23 mouse cellular contexts compared by ENCODE assay signal in the genomic region with DNA sequence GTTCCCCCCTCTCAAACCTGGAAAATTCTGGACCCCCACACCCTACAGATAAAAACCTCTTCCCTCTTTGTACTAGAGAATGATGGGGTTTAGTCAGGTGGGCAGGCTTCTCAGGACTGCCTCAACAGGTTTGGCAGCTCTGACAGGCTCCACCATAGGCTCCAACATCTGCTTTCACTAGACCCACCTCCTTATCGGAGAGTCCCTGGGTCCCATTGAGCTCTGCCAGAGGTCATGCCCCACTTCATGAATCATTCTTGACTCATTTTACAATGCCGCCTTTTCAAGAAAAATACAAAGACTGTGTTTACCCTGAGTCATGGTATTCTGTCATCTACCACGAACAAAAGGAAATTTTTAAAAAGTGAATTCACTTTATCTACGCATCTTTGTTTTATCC. TPM values are rescaled to one million over a fixed set of nuclear protein-coding genes. Genes with fewer than 3 reads are reported as not detected.
DNase-seq lines count a peak whose midpoint lies in the region; ATAC-seq lines count a peak whose summit lies in the region.
"Had no signal": no experiment of that assay in that cellular context is flagged by ENCODE, and none has a peak within 500 bp of the region (broad histone marks: within the 10 kb centered on the region; RNA-seq: fewer than 3 reads in every experiment).

No protein-coding gene starts in this region.

- peak; percentile 9 to 12 for DNase-seq in urinary bladder, postnatal 36 days (ENCODE audit: low spot score in 2 of 2)
- DNase-seq in urinary bladder, adult 2 months (ENCODE audit: low spot score), result no peak
- DNase-seq: adrenal gland, postnatal 14 days; cerebellum, adult 18-20 months; cerebellum, adult 9-11 months; cerebellum, postnatal 36 days; heart, adult 11 months; heart, postnatal 36 days had no signal

- no peaks in the 10 kb centered on the region for H3K36me3 ChIP-seq in intestine, embryonic 15.5 days
- H3K36me3 ChIP-seq in intestine, embryonic 16.5 days (ENCODE audit: control insufficient read depth, insufficient read depth, low read length), result no peaks in the 10 kb centered on the region
- H3K36me3 ChIP-seq in stomach, embryonic 15.5 days, result no peaks in the 10 kb centered on the region
- no peaks in the 10 kb centered on the region for H3K36me3 ChIP-seq in forebrain, embryonic 12.5 days (replicated peaks)
- H3K36me3 ChIP-seq: embryonic facial prominence, embryonic 10.5 days; heart, embryonic 13.5 days; hindbrain, embryonic 15.5 days had no signal

- H3K27me3 ChIP-seq in intestine, embryonic 15.5 days (replicated peaks), result no peaks in the 10 kb centered on the region
- no peaks in the 10 kb centered on the region for H3K27me3 ChIP-seq in intestine, embryonic 16.5 days (replicated peaks; ENCODE audit: control insufficient read depth, insufficient read depth, low read length)
- H3K27me3 ChIP-seq in stomach, embryonic 15.5 days (replicated peaks), result no peaks in the 10 kb centered on the region
- H3K27me3 ChIP-seq in forebrain, embryonic 12.5 days, result no peaks in the 10 kb centered on the region
- H3K27me3 ChIP-seq: heart, embryonic 13.5 days; hindbrain, embryonic 15.5 days had no signal

- H3K4me2 ChIP-seq in intestine, embryonic 15.5 days (replicated peaks), result no peak overlapping the region
- no peak overlapping the region for H3K4me2 ChIP-seq in intestine, embryonic 16.5 days (ENCODE audit: low read depth, low read length)
- H3K4me2 ChIP-seq in stomach, embryonic 15.5 days, result no peak overlapping the region
- H3K4me2 ChIP-seq in forebrain, embryonic 12.5 days, result no peak overlapping the region
- H3K4me2 ChIP-seq: heart, embryonic 13.5 days; hindbrain, embryonic 15.5 days had no signal

- no peaks in the 10 kb centered on the region for H3K9me3 ChIP-seq in intestine, embryonic 15.5 days
- no peaks in the 10 kb centered on the region for H3K9me3 ChIP-seq in intestine, embryonic 16.5 days (ENCODE audit: control insufficient read depth, low read length)
- H3K9me3 ChIP-seq in stomach, embryonic 15.5 days, result no peaks in the 10 kb centered on the region
- H3K9me3 ChIP-seq in forebrain, embryonic 12.5 days, result no peaks in the 10 kb centered on the region
- H3K9me3 ChIP-seq: embryonic facial prominence, embryonic 10.5 days; heart, embryonic 13.5 days; hindbrain, embryonic 15.5 days had no signal

- peak; percentile 45; the same call in 1 of the 2 replicates for ATAC-seq in intestine, embryonic 15.5 days
- no peak for ATAC-seq in intestine, embryonic 16.5 days
- peak; percentile 73; the same call in 1 of the 2 replicates for ATAC-seq in stomach, embryonic 15.5 days (ENCODE audit: insufficient read depth, low FRiP score, low read depth)
- no peak for ATAC-seq in megakaryocyte-erythroid progenitor cell, adult 5-6 weeks (replicated peaks; ENCODE audit: low FRiP score, low TSS enrichment, poor library complexity, severe bottlenecking)
- no peak for ATAC-seq in forebrain, embryonic 12.5 days (ENCODE audit: low FRiP score)
- ATAC-seq: forebrain, embryonic 14.5 days had no signal

- H3K27ac ChIP-seq in intestine, embryonic 15.5 days, result no peak overlapping the region
- H3K27ac ChIP-seq in intestine, embryonic 16.5 days (ENCODE audit: low read length), result no peak overlapping the region
- no peak overlapping the region for H3K27ac ChIP-seq in stomach, embryonic 15.5 days
- H3K27ac ChIP-seq in forebrain, embryonic 12.5 days, result no peak overlapping the region
- H3K27ac ChIP-seq: embryonic facial prominence, embryonic 10.5 days; gastrocnemius, adult 2 months; heart, embryonic 13.5 days; hindbrain, embryonic 15.5 days had no signal

- H3K4me3 ChIP-seq in intestine, embryonic 15.5 days (replicated peaks), result no peak overlapping the region
- no peak overlapping the region for H3K4me3 ChIP-seq in intestine, embryonic 16.5 days (ENCODE audit: low read length)
- no peak overlapping the region for H3K4me3 ChIP-seq in stomach, embryonic 15.5 days (replicated peaks)
- H3K4me3 ChIP-seq in forebrain, embryonic 12.5 days (replicated peaks), result no peak overlapping the region
- H3K4me3 ChIP-seq: embryonic facial prominence, embryonic 10.5 days; gastrocnemius, adult 2 months; heart, embryonic 13.5 days; hindbrain, embryonic 15.5 days had no signal

- H3K4me1 ChIP-seq in intestine, embryonic 15.5 days (replicated peaks), result no peaks in the 10 kb centered on the region
- no peaks in the 10 kb centered on the region for H3K4me1 ChIP-seq in intestine, embryonic 16.5 days (ENCODE audit: control insufficient read depth, insufficient read depth, low read length)
- H3K4me1 ChIP-seq in stomach, embryonic 15.5 days, result no peaks in the 10 kb centered on the region
- no peaks in the 10 kb centered on the region for H3K4me1 ChIP-seq in forebrain, embryonic 12.5 days
- H3K4me1 ChIP-seq: embryonic facial prominence, embryonic 10.5 days; heart, embryonic 13.5 days; hindbrain, embryonic 15.5 days had no signal

- WGBS in intestine, embryonic 15.5 days, result 62% methylated on average over 4 of the region's 4 CpGs
- 62% methylated on average over 4 of the region's 4 CpGs for WGBS in intestine, embryonic 16.5 days
- 52% methylated on average over 4 of the region's 4 CpGs for WGBS in stomach, embryonic 15.5 days
- WGBS in forebrain, embryonic 12.5 days, result 78% methylated on average over 4 of the region's 4 CpGs

- no peak overlapping the region for H3K9ac ChIP-seq in intestine, embryonic 15.5 days
- no peak overlapping the region for H3K9ac ChIP-seq in intestine, embryonic 16.5 days (ENCODE audit: low read depth, low read length)
- H3K9ac ChIP-seq in stomach, embryonic 15.5 days, result no peak overlapping the region
- no peak overlapping the region for H3K9ac ChIP-seq in forebrain, embryonic 12.5 days
- H3K9ac ChIP-seq: heart, embryonic 13.5 days; hindbrain, embryonic 15.5 days had no signal

RNA-seq across cellular contexts. Expression of a gene that starts 3.2 kb away (rescaled TPM):
- polyA plus RNA-seq in intestine, embryonic 15.5 days (2015; fragmentation: Nextera tagmentation; extraction: Ambion mirVana), result not detected in 2 replicates
- not detected in 2 replicates for polyA plus RNA-seq in intestine, embryonic 16.5 days (2015; fragmentation: Nextera tagmentation; extraction: Ambion mirVana)
- not detected in 2 replicates for polyA plus RNA-seq in urinary bladder, adult 2 months (2012; rRNA removed)
- polyA plus RNA-seq in stomach, embryonic 15.5 days (2015; fragmentation: Nextera tagmentation; extraction: Ambion mirVana), result not detected in 2 replicates
- total RNA-seq in megakaryocyte-erythroid progenitor cell, adult 5-6 weeks (2014; fragmentation: Nextera tagmentation), result not detected in 2 replicates
- total RNA-seq in megakaryocyte-erythroid progenitor cell, adult 5-6 weeks (2017), result not detected in 2 replicates
- polyA plus RNA-seq in forebrain, embryonic 12.5 days (2016; fragmentation: Nextera tagmentation; extraction: Ambion mirVana), result not detected in 2 replicates
- total RNA-seq: adrenal gland, postnatal 14 days; ES-E14; gastrocnemius, adult 2 months; gastrocnemius, postnatal 25 days; heart, postnatal 36 days had no signal
- polyA plus RNA-seq: embryonic facial prominence, embryonic 10.5 days; embryonic facial prominence, embryonic 14.5 days; heart, embryonic 13.5 days; heart, postnatal 0 days; hindbrain, embryonic 11.5 days had no signal

RNA-seq across cellular contexts. Expression of a gene that starts 21.5 kb away (rescaled TPM):
- polyA plus RNA-seq in intestine, embryonic 15.5 days (2015; fragmentation: Nextera tagmentation; extraction: Ambion mirVana), result 0.04 TPM in 1 of 2 replicates, not detected in the other
- not detected in 2 replicates for polyA plus RNA-seq in intestine, embryonic 16.5 days (2015; fragmentation: Nextera tagmentation; extraction: Ambion mirVana)
- polyA plus RNA-seq in urinary bladder, adult 2 months (2012; rRNA removed), result 0.09 and 0.22 TPM in 2 replicates
- polyA plus RNA-seq in stomach, embryonic 15.5 days (2015; fragmentation: Nextera tagmentation; extraction: Ambion mirVana), result not detected in 2 replicates
- not detected in 2 replicates for total RNA-seq in megakaryocyte-erythroid progenitor cell, adult 5-6 weeks (2014; fragmentation: Nextera tagmentation)
- not detected in 2 replicates for total RNA-seq in megakaryocyte-erythroid progenitor cell, adult 5-6 weeks (2017)
- polyA plus RNA-seq in forebrain, embryonic 12.5 days (2016; fragmentation: Nextera tagmentation; extraction: Ambion mirVana), result 0.09 and 0.13 TPM in 2 replicates
- total RNA-seq: ES-E14 had no signal
- polyA plus RNA-seq: heart, embryonic 13.5 days; heart, postnatal 0 days had no signal

Comparison
In these comparisons a context has a peak if more than half of its experiments do, and no peak if none do; other contexts are left out.
1. ATAC-seq: peak in intestine, embryonic 15.5 days (single experiment) and stomach, embryonic 15.5 days (single experiment); none in intestine, embryonic 16.5 days (single experiment), megakaryocyte-erythroid progenitor cell, adult 5-6 weeks (single experiment) and forebrain, embryonic 12.5 days (single experiment).